Mouse (Mus musculus) liver, embryonic 14.5 days (tissue): ENCODE data around the gene Gm20538.

Experiments used
- CTCF ChIP-seq: IDR thresholded peaks from 2 replicates; pipeline ENCODE4 v1.5.1; 2016; ENCODE audit warnings: antibody characterized with exemption, low read depth, control low read depth
- EP300 ChIP-seq: IDR thresholded peaks from 2 replicates; pipeline ENCODE4 v1.6.1; 2016; ENCODE audit warnings: antibody characterized with exemption, low read depth

DNA sequence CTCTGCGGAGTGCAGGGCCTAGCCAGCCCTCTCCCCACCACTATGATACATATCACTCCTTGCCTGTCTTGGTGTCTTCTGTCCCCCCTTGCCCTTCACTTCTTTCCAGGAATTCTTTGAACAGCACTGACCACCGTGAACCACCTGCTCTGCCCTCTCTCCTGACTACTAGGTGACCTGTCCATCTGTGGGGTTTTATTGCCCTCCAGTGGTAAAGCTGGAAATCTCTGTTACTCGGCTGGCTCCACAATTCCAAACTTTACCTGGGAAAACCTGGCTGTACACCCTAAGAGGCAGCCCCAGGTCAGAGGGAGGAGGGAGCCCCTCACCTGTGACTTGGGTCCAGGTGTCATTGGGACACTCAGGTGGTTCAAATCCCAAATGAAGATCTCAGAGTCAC is 17.3 kb downstream of the Gm20538 start:
- peak; percentile 28; the same call in 1 of the 2 replicates for TF ChIP-seq CTCF
- TF ChIP-seq EP300 = no peak
